8 mouse cellular contexts compared by ENCODE assay signal in genomic region chr15:99224208-99224911, GRCm38 (mm10). TPM values are rescaled to one million over a fixed set of nuclear protein-coding genes. Genes with fewer than 3 reads are reported as not detected.
A peak's percentile ranks its signal among the peaks of the same experiment; 100 is the strongest.
DNase-seq lines count a peak whose midpoint lies in the region; ATAC-seq and TF ChIP-seq lines count a peak whose summit lies in the region.

Gene Kcnh3 (plus strand): TSS chr15:99224861.

- peaks cover 0 to 8% of the 10 kb centered on the region in 2 experiments; a peak in 2 of 4 replicates for H3K36me3 ChIP-seq in MEL (ENCODE audit: control insufficient read depth in 1 of 2, insufficient read depth in 2 of 2, low read length in 2 of 2)
- H3K36me3 ChIP-seq in forebrain, embryonic 12.5 days (replicated peaks): no peaks in the 10 kb centered on the region
- no peaks in the 10 kb centered on the region for H3K36me3 ChIP-seq in hindbrain, embryonic 14.5 days (replicated peaks; ENCODE audit: control insufficient read depth, insufficient read depth)

- 0 out of 4 replicates have a peak, but pooled peaks of 1 of the 2 experiments have one; percentile 18 for TF ChIP-seq POLR2A in MEL (IDR thresholded peaks at IDR 0.05; ENCODE audit: control insufficient read depth in 1 of 2, insufficient read depth in 1 of 2, low read depth in 1 of 2, low read length in 2 of 2, poor library complexity in 1 of 2)
- TF ChIP-seq POLR2A in bone marrow macrophage, adult 2 months (IDR thresholded peaks at IDR 0.05; ENCODE audit: borderline replicate concordance, low read depth, low read length): no peak

- peaks cover 3 to 12% of the 10 kb centered on the region in 2 experiments; a peak in 3 of 4 replicates for H3K4me1 ChIP-seq in MEL (ENCODE audit: control insufficient read depth in 1 of 2, insufficient read depth in 2 of 2, low read length in 2 of 2)
- H3K4me1 ChIP-seq in bone marrow macrophage, adult 2 months (ENCODE audit: control insufficient read depth, insufficient read depth, low read length): no peaks in the 10 kb centered on the region
- H3K4me1 ChIP-seq in forebrain, embryonic 12.5 days: peaks cover 37% of the 10 kb centered on the region
- peaks cover 24% of the 10 kb centered on the region for H3K4me1 ChIP-seq in hindbrain, embryonic 14.5 days (replicated peaks; ENCODE audit: control insufficient read depth, insufficient read depth, low read length)

- peak within 1 kb of the TSS; percentile 75 for H3K9ac ChIP-seq in MEL (ENCODE audit: control insufficient read depth, low read depth, low read length, poor library complexity, severe bottlenecking)
- H3K9ac ChIP-seq in forebrain, embryonic 12.5 days: peak within 1 kb of the TSS; percentile 44
- H3K9ac ChIP-seq in hindbrain, embryonic 14.5 days: no peak within 1 kb of the TSS

- TF ChIP-seq EP300 in MEL (IDR thresholded peaks at IDR 0.05; ENCODE audit: low read depth in 1 of 2, low read length in 2 of 2): no peak

- DNase-seq in MEL (ENCODE audit: low read depth, low spot score): peak; percentile 84
- peak; percentile 28 for DNase-seq in hindbrain, embryonic 14.5 days (ENCODE audit: low spot score)
- peak; percentile 61 for DNase-seq in left cerebral cortex, adult 11 months (ENCODE audit: low spot score)
- DNase-seq in lung, postnatal 14 days: peak; percentile 62
- peak; percentile 79 for DNase-seq in right cerebral cortex, postnatal 14 days

- ATAC-seq in forebrain, embryonic 12.5 days (ENCODE audit: low FRiP score): peak; percentile 60; the same call in 1 of the 2 replicates
- ATAC-seq in hindbrain, embryonic 14.5 days (ENCODE audit: low FRiP score): 0 out of 2 replicates have a peak, but pooled peaks have one; percentile 57
- no peak for ATAC-seq in megakaryocyte-erythroid progenitor cell, adult 5-6 weeks (replicated peaks; ENCODE audit: low FRiP score, low TSS enrichment, poor library complexity, severe bottlenecking)

- 0 out of 6 replicates have a peak, but pooled peaks of 1 of the 3 experiments have one; percentile 5 for TF ChIP-seq CTCF in MEL (IDR thresholded peaks at IDR 0.05 in 2 of 3, conservative IDR thresholded peaks at IDR 0.05 in 1 of 3; ENCODE audit: control insufficient read depth in 1 of 3, insufficient read depth in 1 of 3, low read depth in 2 of 3, low read length in 3 of 3, poor library complexity in 1 of 3, severe bottlenecking in 1 of 3)
- no peak for TF ChIP-seq CTCF in bone marrow macrophage, adult 2 months (IDR thresholded peaks at IDR 0.05; ENCODE audit: low read depth, low read length)

- H3K9me3 ChIP-seq in MEL (replicated peaks; ENCODE audit: insufficient read depth, low read length): no peaks in the 10 kb centered on the region
- no peaks in the 10 kb centered on the region for H3K9me3 ChIP-seq in forebrain, embryonic 12.5 days
- H3K9me3 ChIP-seq in hindbrain, embryonic 14.5 days (ENCODE audit: control insufficient read depth, low read length): no peaks in the 10 kb centered on the region

- H3K79me2 ChIP-seq in MEL (ENCODE audit: control insufficient read depth, insufficient read depth, low read length, poor library complexity): peaks cover 1% of the 10 kb centered on the region; the same call in 1 of the 2 replicates

- peaks cover 7 to 17% of the 10 kb centered on the region in 2 experiments for H3K27me3 ChIP-seq in MEL (ENCODE audit: control insufficient read depth in 1 of 2, insufficient read depth in 2 of 2, low read length in 2 of 2)
- H3K27me3 ChIP-seq in forebrain, embryonic 12.5 days: peaks cover 100% of the 10 kb centered on the region
- peaks cover 99% of the 10 kb centered on the region for H3K27me3 ChIP-seq in hindbrain, embryonic 14.5 days (ENCODE audit: control insufficient read depth, insufficient read depth, low read length)

- H3K4me2 ChIP-seq in forebrain, embryonic 12.5 days: peak within 1 kb of the TSS; percentile 64
- H3K4me2 ChIP-seq in hindbrain, embryonic 14.5 days (replicated peaks): peak within 1 kb of the TSS; percentile 55

- 1% methylated on average over 58 of the region's 66 CpGs for WGBS in forebrain, embryonic 12.5 days
- WGBS in hindbrain, embryonic 14.5 days: under 1% methylated on average over 66 of the region's 66 CpGs

- H3K27ac ChIP-seq in MEL (ENCODE audit: control insufficient read depth, low read depth, low read length): peak within 1 kb of the TSS; percentile 52
- H3K27ac ChIP-seq in bone marrow macrophage, adult 2 months (ENCODE audit: insufficient read depth, low read depth, low read length): no peak within 1 kb of the TSS
- H3K27ac ChIP-seq in forebrain, embryonic 12.5 days: no peak within 1 kb of the TSS
- H3K27ac ChIP-seq in hindbrain, embryonic 14.5 days: no peak within 1 kb of the TSS

- no peak for TF ChIP-seq RAD21 in MEL (IDR thresholded peaks at IDR 0.05; ENCODE audit: low read depth, low read length)

- H3K4me3 ChIP-seq in MEL (ENCODE audit: control insufficient read depth in 1 of 2, insufficient read depth in 1 of 2, low read depth in 2 of 2, low read length in 2 of 2): peak within 1 kb of the TSS; percentile 56 to 72
- peak within 1 kb of the TSS; percentile 44 for H3K4me3 ChIP-seq in bone marrow macrophage, adult 2 months (ENCODE audit: insufficient read depth, low read length)
- H3K4me3 ChIP-seq in forebrain, embryonic 12.5 days (replicated peaks): peak within 1 kb of the TSS; percentile 44
- H3K4me3 ChIP-seq in hindbrain, embryonic 14.5 days (replicated peaks; ENCODE audit: low read length): peak within 1 kb of the TSS; percentile 34

TF ChIP-seq in MEL, 35 proteins besides CTCF, POLR2A, EP300 and RAD21:
- no peak for TF ChIP-seq E2F4 (IDR thresholded peaks at IDR 0.05; ENCODE audit: borderline replicate concordance, low read depth, low read length)
- TF ChIP-seq USF2 (IDR thresholded peaks at IDR 0.05; ENCODE audit: borderline replicate concordance in 1 of 2, insufficient read depth in 1 of 2, low read depth in 1 of 2, low read length in 2 of 2): no peak
- TF ChIP-seq GATA1 (IDR thresholded peaks at IDR 0.05; ENCODE audit: low read depth, low read length): no peak
- no peak for TF ChIP-seq RCOR1 (IDR thresholded peaks at IDR 0.05; ENCODE audit: low read depth, low read length)
- TF ChIP-seq CHD1 (IDR thresholded peaks at IDR 0.05; ENCODE audit: low read depth, low read length): no peak
- no peak for TF ChIP-seq MYB (IDR thresholded peaks at IDR 0.05; ENCODE audit: low read depth, low read length)
- peak; percentile 90 for TF ChIP-seq MAZ (IDR thresholded peaks at IDR 0.05; ENCODE audit: low read depth, low read length)
- TF ChIP-seq UBTF (IDR thresholded peaks at IDR 0.05; ENCODE audit: borderline replicate concordance, insufficient read depth, low read depth, low read length): no peak
- TF ChIP-seq SMC3 (IDR thresholded peaks at IDR 0.05; ENCODE audit: low read depth, low read length): no peak
- TF ChIP-seq SIN3A (IDR thresholded peaks at IDR 0.05; ENCODE audit: low read length): peak; percentile 64
- TF ChIP-seq TBP (IDR thresholded peaks at IDR 0.05; ENCODE audit: low read depth, low read length): 0 out of 2 replicates have a peak, but pooled peaks have one; percentile 6
- 0 out of 2 replicates have a peak, but pooled peaks have one; percentile 12 for TF ChIP-seq NRF1 (IDR thresholded peaks at IDR 0.05; ENCODE audit: insufficient read depth, low read depth, low read length, poor library complexity, severe bottlenecking)

RNA-seq across cellular contexts. Expression of gene Kcnh3, which starts in this region (rescaled TPM):
- 0.15 and 0.16 TPM in 2 replicates for total RNA-seq in MEL (2012; rRNA removed)
- 1 to 10 TPM in 1 of 2 experiments, not detected in 1; 1.3 TPM for polyA plus RNA-seq in MEL (2012; ENCODE audit: insufficient read depth in 1 of 2, insufficient read length in 2 of 2, low read depth in 1 of 2, low replicate concordance in 2 of 2, missing spikeins in 1 of 2)
- not detected in 2 replicates for polyA plus RNA-seq in bone marrow macrophage, adult 2 months (2012; ENCODE audit: insufficient read depth, insufficient read length, missing spikeins)
- 0.60 and 0.83 TPM in 2 replicates for polyA plus RNA-seq in forebrain, embryonic 12.5 days (2016; fragmentation: Nextera tagmentation; extraction: Ambion mirVana)
- polyA plus RNA-seq in hindbrain, embryonic 14.5 days (2014; fragmentation: Nextera tagmentation; extraction: Ambion mirVana): 0.81 and 0.96 TPM in 2 replicates
- not detected in 2 replicates for total RNA-seq in megakaryocyte-erythroid progenitor cell, adult 5-6 weeks (2014; fragmentation: Nextera tagmentation)
- not detected in 2 replicates for total RNA-seq in megakaryocyte-erythroid progenitor cell, adult 5-6 weeks (2017)

Comparison
In these comparisons a context has a peak if more than half of its experiments do, and no peak if none do; other contexts are left out.
1. Peak in ATAC-seq, H3K4me3 ChIP-seq, H3K9ac ChIP-seq and H3K4me2 ChIP-seq in forebrain, embryonic 12.5 days; RNA of the gene not detected or under 1 TPM.
2. Peak in DNase-seq, ATAC-seq, H3K4me3 ChIP-seq and H3K4me2 ChIP-seq in hindbrain, embryonic 14.5 days; RNA of the gene not detected or under 1 TPM.
3. DNase-seq: peak in every context shown above with its lines; median percentile 84 in MEL; 79 in right cerebral cortex, postnatal 14 days; 62 in lung, postnatal 14 days; 61 in left cerebral cortex, adult 11 months; 28 in hindbrain, embryonic 14.5 days.